Mouse (Mus musculus) bone marrow, adult 2 months (tissue): ENCODE results near the gene Rapgef4.

Experiments used
- CTCF ChIP-seq: fragments of 200-500 bp; IDR thresholded peaks from 2 replicates; pipeline ENCODE4 v1.5.1; 2011; ENCODE audit warnings: low read length, control low read depth; ENCODE audit not compliant: control insufficient read depth, insufficient read depth
- POLR2A ChIP-seq: fragments of 200-500 bp; IDR thresholded peaks from 2 replicates; pipeline ENCODE4 v1.6.1; 2011; ENCODE audit warnings: low read depth, mild to moderate bottlenecking, control low read depth, low read length, borderline replicate concordance; ENCODE audit not compliant: control insufficient read depth

DNA sequence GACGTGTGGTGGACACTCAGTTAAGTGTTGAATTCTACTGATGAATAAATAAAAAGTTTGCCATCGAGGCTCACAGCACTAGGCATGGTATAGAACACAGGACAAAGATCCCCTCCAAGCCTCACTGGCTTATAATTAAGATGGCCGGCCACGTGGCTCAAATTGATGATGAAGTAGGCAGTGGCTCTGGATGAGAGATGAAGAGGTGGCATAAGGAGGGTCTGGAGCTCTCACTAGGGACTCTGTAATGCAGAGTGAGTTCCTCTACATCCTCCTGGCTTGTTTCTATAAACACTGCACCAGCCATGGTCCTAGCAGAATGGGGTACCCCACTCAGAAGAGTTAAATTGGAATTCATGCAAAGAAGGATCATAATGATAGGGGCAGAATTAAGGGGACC is 241.2 kb downstream of the Rapgef4 start:
- TF ChIP-seq CTCF (no peak), POLR2A (no peak)
